Mouse (Mus musculus) limb, embryonic 10.5 days (tissue): Measurements from ENCODE around the gene Terb1. TPM values are rescaled to one million over a fixed set of nuclear protein-coding genes. Genes with fewer than 3 reads are reported as not detected.

Experiments used
- DNase-seq: peaks from one replicate; pipeline ENCODE4 v3.0.0-alpha.2; 2017; ENCODE audit warnings: low spot score
- H3K27ac ChIP-seq: fragments of 300-500 bp; sonication (generic); 2 replicates; pipeline ENCODE4 v1.5.1; 2016; ENCODE audit warnings: mild to moderate bottlenecking
- H3K27me3 ChIP-seq: fragments of 300-500 bp; sonication (generic); 2 replicates; pipeline ENCODE4 v1.6.1; 2016; ENCODE audit warnings: low read depth, mild to moderate bottlenecking; ENCODE audit not compliant: poor library complexity, severe bottlenecking
- H3K36me3 ChIP-seq: fragments of 300-500 bp; sonication (generic); 2 replicates; pipeline ENCODE4 v1.6.1; 2016; ENCODE audit warnings: mild to moderate bottlenecking, moderate library complexity
- H3K4me1 ChIP-seq: fragments of 300-500 bp; sonication (generic); 2 replicates; pipeline ENCODE4 v1.6.1; 2016
- H3K4me3 ChIP-seq: fragments of 300-500 bp; sonication (generic); 2 replicates; pipeline ENCODE4 v1.5.1; 2016; ENCODE audit warnings: mild to moderate bottlenecking, moderate library complexity
- H3K9me3 ChIP-seq: fragments of 300-500 bp; sonication (generic); replicated peaks from 2 replicates; pipeline ENCODE4 v1.6.1; 2016; ENCODE audit warnings: mild to moderate bottlenecking
- WGBS: fragments of 180-500 bp; shearing (Covaris S2); methylation state at CpG from one replicate; pipeline ENCODE4 v1.1.7; 2016; 5-methylcytosine and 5-hydroxymethylcytosine counted together
- polyA plus RNA-seq: library from polyadenylated mRNA; unstranded; fragments of >200 nt; fragmentation: Nextera tagmentation; extraction: Ambion mirVana; gene quantifications from 2 replicates; pipeline ENCODE4 v1.2.1, GENCODE M21; 2016

Gene Terb1
- polyA plus RNA-seq, 1 experiment from 2014 or later: 0.21 TPM

GRCm38 (mm10) chr8:104403596-104403995 is 106.1 kb downstream of the Terb1 start:
- no peak overlapping the region for H3K4me3 ChIP-seq
- no peaks in the 10 kb centered on the region for H3K9me3 ChIP-seq
- no peaks in the 10 kb centered on the region for H3K4me1 ChIP-seq
- H3K27me3 ChIP-seq: no peaks in the 10 kb centered on the region
- no peaks in the 10 kb centered on the region for H3K36me3 ChIP-seq
- 73% methylated on average over 3 of the region's 3 CpGs for WGBS
- DNase-seq: no peak
- H3K27ac ChIP-seq: no peak overlapping the region

Other genes starting within 250 kb of the Terb1 start
- not detected in 2 replicates for gene Cmtm2a, start 216.7 kb downstream of the Terb1 start, polyA plus RNA-seq
- gene Gm45711, start 199.8 kb downstream of the Terb1 start, polyA plus RNA-seq: not detected in 2 replicates
- gene Cmtm1, start 199.8 kb downstream of the Terb1 start, polyA plus RNA-seq: not detected in 2 replicates
- not detected in 2 replicates for gene Gm11020, start 188.3 kb downstream of the Terb1 start, polyA plus RNA-seq
- gene Cmtm2b, start 187.7 kb downstream of the Terb1 start, polyA plus RNA-seq: not detected in 2 replicates
- 63.2 and 65.4 TPM in 2 replicates for gene Cmtm3, start 170.5 kb downstream of the Terb1 start, polyA plus RNA-seq
- gene Cmtm4, start 114.1 kb downstream of the Terb1 start, polyA plus RNA-seq: 1.8 and 2.3 TPM in 2 replicates
- gene Dync1li2, start 66.9 kb downstream of the Terb1 start, polyA plus RNA-seq: 58.6 and 69.9 TPM in 2 replicates
- 121 and 131 TPM in 2 replicates for gene Nae1, start 24.7 kb upstream of the Terb1 start, polyA plus RNA-seq
- 0.85 and 1.1 TPM in 2 replicates for gene Car7, start 24.8 kb upstream of the Terb1 start, polyA plus RNA-seq
- gene Pdp2, start 81.5 kb upstream of the Terb1 start, polyA plus RNA-seq: 14.5 and 14.8 TPM in 2 replicates
- gene Cdh16, start 114.5 kb upstream of the Terb1 start, polyA plus RNA-seq: 0.13 TPM in 1 of 2 replicates, not detected in the other
- 2.0 and 3.2 TPM in 2 replicates for gene Rrad, start 121.4 kb upstream of the Terb1 start, polyA plus RNA-seq
- 95.6 and 105 TPM in 2 replicates for gene Ciao2b, start 132.1 kb upstream of the Terb1 start, polyA plus RNA-seq
- gene Ces2a, start 224.1 kb upstream of the Terb1 start, polyA plus RNA-seq: not detected in 2 replicates